Mouse (Mus musculus) cerebellum, adult 8-10 months (tissue): ENCODE results near the gene Rnf34.

ENCODE experiments used
- DNase-seq: peaks from one replicate; pipeline ENCODE4 v3.0.0; 2022

The Rnf34 gene

GRCm38 (mm10) chr5:122849521-122850318 is at the start of gene Rnf34:
TSS of gene Rnf34 (plus strand) at chr5:122850048.
- DNase-seq: peak; percentile 95

- DNase-seq: peak; percentile 70
These were observed 49.4 kb upstream of the Rnf34 start for GRCm38 (mm10) chr5:122800345-122801010.

- no peak for DNase-seq
These were observed 48.2 kb upstream of the Rnf34 start for GRCm38 (mm10) chr5:122801684-122802083.

GRCm38 (mm10) chr5:122802706-122803105 is 47.1 kb upstream of the Rnf34 start:
- DNase-seq: no peak

GRCm38 (mm10) chr5:122805503-122805902 is 44.3 kb upstream of the Rnf34 start:
- DNase-seq: no peak

- peak; percentile 48 for DNase-seq
These were observed 38.3 kb upstream of the Rnf34 start for GRCm38 (mm10) chr5:122811364-122812079.

- no peak for DNase-seq
These were observed 37.1 kb upstream of the Rnf34 start for GRCm38 (mm10) chr5:122812699-122813098.

GRCm38 (mm10) chr5:122820777-122821523 is 28.9 kb upstream of the Rnf34 start, which contains the start of gene Anapc5:
TSS of gene Anapc5 (minus strand) at chr5:122821339.
- DNase-seq: peak; percentile 90

GRCm38 (mm10) chr5:122821524-122821885 is 28.3 kb upstream of the Rnf34 start:
- no peak for DNase-seq

- DNase-seq: no peak
These were observed 27.4 kb upstream of the Rnf34 start for GRCm38 (mm10) chr5:122822441-122822840.

GRCm38 (mm10) chr5:122823976-122824375 is 25.9 kb upstream of the Rnf34 start:
- no peak for DNase-seq

GRCm38 (mm10) chr5:122824450-122824849 is 25.4 kb upstream of the Rnf34 start:
- DNase-seq: no peak

- DNase-seq: no peak
These were observed 24.7 kb upstream of the Rnf34 start for GRCm38 (mm10) chr5:122825099-122825498.

GRCm38 (mm10) chr5:122832536-122832935 is 17.3 kb upstream of the Rnf34 start:
- no peak for DNase-seq

GRCm38 (mm10) chr5:122832996-122833395 is 16.9 kb upstream of the Rnf34 start:
- no peak for DNase-seq

GRCm38 (mm10) chr5:122841126-122841525 is 8.7 kb upstream of the Rnf34 start:
- DNase-seq: no peak

- no peak for DNase-seq
These were observed 6.0 kb upstream of the Rnf34 start for GRCm38 (mm10) chr5:122843799-122844198.

GRCm38 (mm10) chr5:122850319-122851002 is 613 bp downstream of the Rnf34 start:
- DNase-seq: no peak

GRCm38 (mm10) chr5:122852611-122853010 is 2.8 kb downstream of the Rnf34 start:
- DNase-seq: no peak

GRCm38 (mm10) chr5:122855858-122856257 is 6.0 kb downstream of the Rnf34 start:
- DNase-seq: no peak

GRCm38 (mm10) chr5:122863053-122863452 is 13.2 kb downstream of the Rnf34 start:
- DNase-seq: no peak

- no peak for DNase-seq
These were observed 22.8 kb downstream of the Rnf34 start for GRCm38 (mm10) chr5:122872626-122873025.
